Mouse (Mus musculus) heart, embryonic 14.5 days (tissue): ENCODE measurements around the gene Paics. TPM values are rescaled to one million over a fixed set of nuclear protein-coding genes. Genes with fewer than 3 reads are reported as not detected.
"Not testable (repeated sequence)": the region's sequence is repeated elsewhere in the genome, so short reads cannot be mapped to it uniquely, and the experiment has no call there.

Experiments
- ATAC-seq: fragments of 200-750 bp; cut with Nextera tagmentation; 2 replicates; pipeline ENCODE4 v1.8.0; 2017; ENCODE audit warnings: low read depth, moderate TSS enrichment; ENCODE audit not compliant: insufficient number of reproducible peaks, insufficient read depth, low FRiP score
- H3K27ac ChIP-seq, 2 experiments: fragments of 200-500 bp in 1 of 2; fragments of 300-500 bp in 1 of 2; sonication (generic) in 1 of 2; replicated peaks in 1 of 2; 2 replicates each; pipeline ENCODE4 v1.5.1; 2012 to 2014; ENCODE audit warnings: low read depth in 2 of 2, low read length in 2 of 2, control low read depth in 1 of 2, mild to moderate bottlenecking in 1 of 2, mixed read lengths in 1 of 2; ENCODE audit not compliant: control insufficient read depth in 1 of 2, insufficient read depth in 1 of 2
- H3K27me3 ChIP-seq: fragments of 300-500 bp; sonication (generic); 2 replicates; pipeline ENCODE4 v1.6.1; 2014; ENCODE audit warnings: mild to moderate bottlenecking, low read length, control low read depth; ENCODE audit not compliant: control insufficient read depth, insufficient read depth
- H3K36me3 ChIP-seq: fragments of 300-500 bp; sonication (generic); 2 replicates; pipeline ENCODE4 v1.6.1; 2014; ENCODE audit warnings: mild to moderate bottlenecking, control low read depth, low read length, mixed read lengths; ENCODE audit not compliant: control insufficient read depth, insufficient read depth
- H3K4me1 ChIP-seq, 2 experiments: fragments of 200-500 bp in 1 of 2; fragments of 300-500 bp in 1 of 2; sonication (generic) in 1 of 2; 2 replicates each; pipeline ENCODE4 v1.6.1; 2012 to 2014; ENCODE audit warnings: low read length in 2 of 2, control low read depth in 1 of 2, mixed read lengths in 1 of 2; ENCODE audit not compliant: control insufficient read depth in 2 of 2, insufficient read depth in 2 of 2
- H3K4me2 ChIP-seq: fragments of 300-500 bp; sonication (generic); 2 replicates; pipeline ENCODE4 v1.6.1; 2014; ENCODE audit warnings: mild to moderate bottlenecking, low read length
- H3K4me3 ChIP-seq, 2 experiments: fragments of 200-500 bp in 1 of 2; fragments of 300-500 bp in 1 of 2; sonication (generic) in 1 of 2; 2 replicates each; pipeline ENCODE4 v1.5.1; 2012 to 2014; ENCODE audit warnings: low read length in 2 of 2, mild to moderate bottlenecking in 2 of 2, control low read depth in 1 of 2, low read depth in 1 of 2, moderate library complexity in 1 of 2; ENCODE audit not compliant: control insufficient read depth in 1 of 2, insufficient read depth in 1 of 2
- H3K9ac ChIP-seq: fragments of 300-500 bp; sonication (generic); 2 replicates; pipeline ENCODE4 v1.6.1; 2014; ENCODE audit warnings: mild to moderate bottlenecking, low read length
- H3K9me3 ChIP-seq: fragments of 300-500 bp; sonication (generic); 2 replicates; pipeline ENCODE4 v1.6.1; 2016; ENCODE audit warnings: low read length, control low read depth; ENCODE audit not compliant: control insufficient read depth
- WGBS: fragments of 180-500 bp; shearing (Covaris S2); extraction: QIAGEN DNeasy Blood & Tissue Kit; methylation state at CpG from one replicate; pipeline ENCODE4 v1.1.7; 2014; 5-methylcytosine and 5-hydroxymethylcytosine counted together
- polyA plus RNA-seq: library from polyadenylated mRNA; unstranded; fragments of >200 nt; fragmentation: Nextera tagmentation; extraction: Ambion mirVana; gene quantifications from 2 replicates; pipeline ENCODE4 v1.2.1, GENCODE M21; 2014

Gene Paics
- polyA plus RNA-seq, 1 experiment from 2014 or later = 231 TPM

DNA sequence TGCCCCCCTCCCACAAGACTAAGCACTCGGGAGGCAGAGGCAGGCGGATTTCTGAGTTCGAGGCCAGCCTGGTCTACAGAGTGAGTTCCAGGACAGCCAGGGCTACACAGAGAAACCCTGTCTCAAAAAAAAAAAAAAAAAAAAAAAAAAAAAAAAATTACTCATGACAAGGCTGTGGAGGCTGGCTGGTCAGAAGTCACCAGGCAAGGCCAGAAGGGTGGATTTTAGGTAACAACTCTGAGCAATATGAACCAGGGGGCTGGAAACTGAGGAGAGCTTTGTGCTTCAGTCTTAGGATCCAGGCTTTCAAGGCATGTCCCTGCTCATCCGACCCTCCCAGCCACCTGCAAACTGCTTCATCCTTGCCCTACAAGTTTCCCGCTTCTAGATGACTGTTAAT is 38.6 kb upstream of the Paics start:
- H3K4me3 ChIP-seq, H3K9ac ChIP-seq, H3K27me3 ChIP-seq, H3K4me1 ChIP-seq, H3K9me3 ChIP-seq, ATAC-seq, H3K27ac ChIP-seq, H3K4me2 ChIP-seq: not testable (repeated sequence)
- 93% methylated on average over 5 of the region's 5 CpGs for WGBS
- peaks cover 32% of the 10 kb centered on the region for H3K36me3 ChIP-seq

DNA sequence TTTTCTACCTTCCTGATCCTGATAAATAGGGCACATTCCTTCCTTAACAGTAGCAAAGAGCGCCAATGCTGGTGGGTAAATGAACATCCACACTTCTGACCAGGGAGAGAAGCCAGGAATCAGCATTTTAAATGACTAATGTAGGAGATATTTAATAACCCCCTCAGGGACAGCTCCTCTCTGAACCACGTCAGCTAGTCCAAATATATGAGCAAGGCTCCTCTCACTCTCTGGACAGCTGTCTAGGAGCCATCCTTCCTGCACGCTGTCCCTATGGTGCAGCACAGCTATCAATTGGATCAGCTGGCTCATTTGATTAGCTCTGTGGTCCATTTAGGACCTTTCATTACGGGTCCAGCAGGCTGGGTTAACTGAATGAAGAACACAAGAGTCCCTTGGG is 28.3 kb upstream of the Paics start:
- Histone ChIP-seq H3K9ac (no peak overlapping the region), H3K4me3 (no peak overlapping the region), H3K36me3 (peaks cover 85% of the 10 kb centered on the region), H3K4me1 (0 out of 4 replicates have a peak, but pooled peaks cover 0 to 4% of the 10 kb centered on the region in 2 experiments), H3K27ac (no peak overlapping the region), H3K9me3 (no peaks in the 10 kb centered on the region), H3K27me3 (no peaks in the 10 kb centered on the region), H3K4me2 (no peak overlapping the region)
- 84% methylated on average over 4 of the region's 4 CpGs for WGBS
- no peak for ATAC-seq

DNA sequence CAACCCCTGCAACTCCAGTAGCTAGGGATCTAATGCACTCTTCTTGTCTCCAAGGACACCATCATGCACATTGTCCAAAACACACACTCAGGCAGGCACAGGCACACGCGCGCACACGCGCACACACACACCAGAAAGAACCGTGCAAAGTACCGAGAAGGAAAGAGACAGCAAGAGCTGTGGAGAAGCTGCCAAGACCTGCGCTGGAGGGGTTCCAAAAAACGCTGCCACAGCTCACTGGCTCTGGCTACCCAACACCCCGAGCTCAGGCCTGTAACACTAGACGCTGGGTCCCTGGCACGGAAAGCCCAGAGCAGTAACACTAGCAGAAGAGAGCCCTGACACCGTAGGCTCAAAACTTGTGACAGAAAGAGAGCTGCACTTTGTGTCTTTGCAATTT is 27.7 kb upstream of the Paics start:
- H3K9me3 ChIP-seq = no peaks in the 10 kb centered on the region
- WGBS = 84% methylated on average over 13 of the region's 13 CpGs
- no peak overlapping the region for H3K27ac ChIP-seq
- H3K27me3 ChIP-seq = no peaks in the 10 kb centered on the region
- H3K9ac ChIP-seq = no peak overlapping the region
- peaks cover 79% of the 10 kb centered on the region for H3K36me3 ChIP-seq
- ATAC-seq = 0 out of 2 replicates have a peak, but pooled peaks have one; percentile 34
- peaks cover under 1 to 10% of the 10 kb centered on the region in 2 experiments for H3K4me1 ChIP-seq
- no peak overlapping the region for H3K4me3 ChIP-seq
- H3K4me2 ChIP-seq = no peak overlapping the region

DNA sequence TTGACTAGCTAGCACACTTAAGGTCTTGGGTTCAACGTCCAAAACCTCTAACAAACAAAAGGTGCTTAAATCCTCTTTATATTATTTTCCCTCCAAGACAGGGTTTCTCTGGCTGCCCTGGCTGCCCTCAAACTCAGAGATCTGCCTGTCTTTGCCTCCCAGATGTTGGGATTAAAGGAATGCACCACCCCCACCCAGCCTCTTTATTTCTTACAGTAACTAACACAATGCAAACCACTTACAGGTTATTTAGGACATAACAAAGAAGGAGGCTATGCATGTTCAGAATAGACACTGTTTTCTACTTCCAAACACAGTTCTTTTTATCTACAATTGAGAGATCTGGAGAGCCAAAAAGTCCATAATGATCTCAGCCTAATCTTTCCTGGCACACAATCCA is 26.8 kb upstream of the Paics start:
- ATAC-seq = no peak
- Histone ChIP-seq H3K4me1 (peaks cover 5 to 18% of the 10 kb centered on the region in 2 experiments), H3K27me3 (no peaks in the 10 kb centered on the region), H3K9ac (no peak overlapping the region), H3K36me3 (peaks cover 71% of the 10 kb centered on the region), H3K4me3 (no peak overlapping the region), H3K27ac (no peak overlapping the region), H3K4me2 (no peak overlapping the region), H3K9me3 (no peaks in the 10 kb centered on the region)
- 83% methylated on average over 1 of the region's 1 CpGs for WGBS

DNA sequence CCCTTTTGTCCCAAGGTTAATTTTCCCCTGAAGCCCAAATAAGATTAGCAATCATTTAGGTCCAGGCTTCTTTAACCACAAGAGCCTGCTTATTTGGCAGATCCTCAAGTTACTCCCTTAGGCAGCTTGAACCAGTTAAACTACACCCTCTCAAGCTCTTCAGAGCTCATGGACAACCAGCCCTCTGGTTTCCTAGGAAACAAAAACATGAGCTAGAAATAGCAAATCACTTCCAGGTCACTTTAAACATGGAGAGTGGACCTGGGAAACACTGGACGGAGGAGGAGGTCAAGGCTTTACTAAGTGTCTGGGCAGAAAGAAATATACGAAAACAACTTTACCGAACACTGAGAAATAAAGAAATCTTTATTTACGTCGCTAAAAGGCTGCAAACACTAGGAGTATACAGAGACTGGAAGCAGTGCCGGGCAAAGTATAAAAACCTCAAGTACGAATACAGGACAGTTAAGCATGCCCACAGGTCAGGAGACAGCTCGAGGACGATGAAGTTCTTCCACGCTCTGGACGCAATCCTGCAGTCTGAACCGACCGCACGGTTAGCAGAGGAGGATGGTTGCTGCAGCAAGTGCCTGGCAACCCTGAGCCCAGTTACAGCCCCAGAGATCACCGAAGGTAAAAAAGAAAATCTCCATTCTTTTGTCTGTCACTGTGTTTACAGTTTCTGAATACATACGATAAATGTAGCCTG is 22.8 kb upstream of the Paics start:
- Histone ChIP-seq H3K9me3 (no peaks in the 10 kb centered on the region), H3K4me1 (peaks cover 11 to 26% of the 10 kb centered on the region in 2 experiments), H3K27me3 (no peaks in the 10 kb centered on the region), H3K9ac (peak overlapping the region; percentile 57; the same call in 1 of the 2 replicates), H3K4me3 (peak overlapping the region; percentile 18 to 27), H3K36me3 (peaks cover 34% of the 10 kb centered on the region), H3K4me2 (peak overlapping the region; percentile 61), H3K27ac (peak overlapping the region; percentile 84 to 87)
- WGBS = 41% methylated on average over 16 of the region's 16 CpGs
- ATAC-seq = peak; percentile 76

DNA sequence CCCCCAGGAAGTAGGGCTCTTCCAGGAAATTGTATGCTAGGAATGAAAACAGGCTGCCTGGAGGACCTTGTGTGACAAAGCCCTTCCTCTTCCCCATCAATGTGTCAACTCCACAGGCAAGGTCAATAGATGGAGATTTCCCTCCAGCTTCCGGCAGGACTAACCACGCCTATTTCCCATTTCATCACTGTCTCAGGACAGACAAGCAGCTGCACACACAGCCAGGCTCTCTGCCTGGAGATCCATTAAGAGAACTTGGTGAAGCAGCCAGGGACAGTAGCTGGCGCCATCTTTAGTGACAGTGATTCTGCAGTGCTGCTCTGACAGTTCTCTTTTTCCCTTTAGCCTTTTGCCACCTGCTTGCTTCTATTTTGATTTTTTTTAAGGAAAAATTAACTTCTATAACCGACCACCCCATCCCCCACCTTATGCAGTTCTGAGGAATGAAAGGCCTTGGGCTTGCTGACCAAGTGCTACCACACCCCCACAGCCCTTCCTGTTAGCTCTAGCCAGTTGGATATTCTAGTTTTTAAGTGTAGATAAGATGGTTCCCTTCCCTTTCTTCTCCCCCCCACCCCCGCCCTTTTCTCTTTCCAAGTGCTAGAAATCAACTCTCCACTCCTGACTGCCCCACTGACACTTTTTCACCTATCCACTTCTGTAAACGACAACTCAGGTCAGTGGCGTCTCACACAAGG is 21.8 kb upstream of the Paics start:
- Histone ChIP-seq H3K4me2 (peak overlapping the region; percentile 61; the same call in 1 of the 2 replicates), H3K9ac (no peak overlapping the region), H3K9me3 (no peaks in the 10 kb centered on the region), H3K4me1 (peaks cover 11 to 26% of the 10 kb centered on the region in 2 experiments), H3K36me3 (peaks cover 25% of the 10 kb centered on the region), H3K27ac (peak overlapping the region; percentile 4 to 84; a peak in 3 of 4 replicates), H3K27me3 (no peaks in the 10 kb centered on the region), H3K4me3 (no peak overlapping the region)
- ATAC-seq = peak; percentile 47; the same call in 1 of the 2 replicates
- WGBS = 40% methylated on average over 7 of the region's 7 CpGs

DNA sequence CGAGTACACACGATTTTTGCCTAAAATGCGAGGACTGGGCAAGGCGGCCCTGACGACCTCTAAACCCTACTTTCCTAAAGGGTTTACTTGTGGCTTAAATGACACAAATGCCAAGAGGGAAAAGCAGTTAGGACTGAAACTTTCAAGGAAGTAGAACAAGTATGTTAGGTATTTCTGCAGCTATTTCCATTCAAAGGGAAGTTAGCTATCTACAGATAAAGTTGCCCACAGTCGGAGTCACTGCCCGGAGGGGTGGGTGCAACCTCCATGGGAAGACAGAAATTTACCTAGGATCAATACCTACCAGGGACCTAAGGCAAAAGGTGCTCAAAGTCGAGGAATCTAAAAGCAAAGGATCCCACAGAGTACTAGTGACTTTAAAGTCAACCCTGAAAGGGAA is 11.4 kb upstream of the Paics start:
- Histone ChIP-seq H3K9ac (peak overlapping the region; percentile 23; the same call in 1 of the 2 replicates), H3K27ac (no peak overlapping the region; a peak in 1 of 4 replicates), H3K4me1 (peaks cover 0 to 8% of the 10 kb centered on the region in 2 experiments; a peak in 3 of 4 replicates), H3K27me3 (no peaks in the 10 kb centered on the region), H3K4me2 (no peak overlapping the region), H3K36me3 (0 out of 2 replicates have a peak, but pooled peaks cover 4% of the 10 kb centered on the region), H3K9me3 (no peaks in the 10 kb centered on the region), H3K4me3 (no peak overlapping the region)
- 65% methylated on average over 8 of the region's 8 CpGs for WGBS
- no peak for ATAC-seq
